Mouse (Mus musculus) ES-E14 (cell line): Measurements from ENCODE around the gene Arhgap45.

Experiments used
- MAFK ChIP-seq: IDR thresholded peaks from 2 replicates; pipeline ENCODE4 v1.6.1; 2014; ENCODE audit warnings: mild to moderate bottlenecking, low read depth, low read length, inconsistent platforms; ENCODE audit not compliant: insufficient read depth
- ZC3H11A ChIP-seq: IDR thresholded peaks from 2 replicates; pipeline ENCODE4 v1.6.1; 2012; ENCODE audit warnings: low read depth, mild to moderate bottlenecking, inconsistent platforms, low read length, borderline replicate concordance

DNA sequence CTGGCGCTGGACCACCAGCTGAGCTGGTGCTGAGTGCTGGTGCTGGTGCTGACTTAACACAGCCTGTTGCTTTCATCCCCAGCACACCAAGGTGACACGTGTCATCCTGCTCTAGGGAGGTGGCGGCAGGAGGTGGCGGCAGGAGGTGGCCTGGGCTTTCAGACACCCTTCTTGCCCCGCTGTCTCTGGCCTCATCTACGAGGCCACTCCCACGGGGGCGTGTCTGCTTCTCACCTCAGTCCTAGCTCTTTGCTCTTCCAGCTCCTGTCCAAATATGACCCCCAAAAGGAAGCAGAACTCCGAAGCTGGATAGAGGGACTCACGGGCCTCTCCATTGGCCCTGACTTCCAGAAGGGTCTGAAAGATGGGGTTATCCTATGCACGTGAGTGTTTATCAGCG is 25.4 kb upstream of the Arhgap45 start:
- TF ChIP-seq ZC3H11A, result no peak
- no peak for TF ChIP-seq MAFK
